Mouse (Mus musculus): ENCODE results near the gene Gcsh. TPM values are rescaled to one million over a fixed set of nuclear protein-coding genes. Genes with fewer than 3 reads are reported as not detected.

Gene Gcsh
- 233 and 239 TPM in 2 replicates for polyA plus RNA-seq (2015; fragmentation: Nextera tagmentation; extraction: Ambion mirVana)

DNA sequence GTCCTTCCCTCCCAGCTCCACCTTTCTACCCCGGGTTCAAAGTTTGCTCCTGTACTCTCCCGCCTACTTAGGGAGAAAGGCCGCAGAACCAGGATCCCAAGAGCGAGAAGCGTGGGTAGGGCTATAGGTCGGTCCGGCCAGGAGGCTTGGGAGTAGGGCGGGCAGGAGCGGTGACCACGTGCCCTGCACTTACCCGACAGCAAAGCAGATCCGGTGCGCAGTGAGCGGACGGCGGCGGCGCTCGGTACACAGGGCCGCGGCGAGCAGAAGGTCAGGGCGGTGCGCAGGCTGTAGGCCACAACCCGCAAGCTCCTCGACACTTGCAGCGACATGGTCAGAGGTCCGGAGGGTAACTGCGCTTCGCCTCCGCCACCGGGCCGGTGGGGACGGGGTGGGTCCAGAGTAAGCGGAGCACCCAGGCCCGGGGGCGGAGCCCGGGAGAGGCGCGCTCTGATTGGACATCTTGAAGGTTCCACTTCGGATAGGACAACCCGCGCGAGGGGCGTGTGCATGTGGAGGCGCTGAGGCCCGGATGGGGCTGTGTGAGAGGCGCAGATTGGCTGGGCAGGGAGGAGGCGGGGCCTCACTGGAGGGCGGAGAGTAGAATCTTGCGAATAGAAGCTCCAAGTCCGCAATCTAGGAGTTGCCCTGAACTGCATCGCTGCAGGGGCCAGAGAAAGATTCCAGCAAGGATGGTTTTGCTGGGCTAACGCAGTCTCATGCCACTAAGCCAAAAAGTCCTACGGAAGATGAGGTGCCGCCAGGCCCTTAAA lies at the start of gene Gcsh:
Gcsh (minus strand) TSS at position 443 of the 773 bp plus-strand sequence.
- H3K4me3 ChIP-seq (replicated peaks; ENCODE audit: low read depth, low read length): peak within 1 kb of the TSS; percentile 71

DNA sequence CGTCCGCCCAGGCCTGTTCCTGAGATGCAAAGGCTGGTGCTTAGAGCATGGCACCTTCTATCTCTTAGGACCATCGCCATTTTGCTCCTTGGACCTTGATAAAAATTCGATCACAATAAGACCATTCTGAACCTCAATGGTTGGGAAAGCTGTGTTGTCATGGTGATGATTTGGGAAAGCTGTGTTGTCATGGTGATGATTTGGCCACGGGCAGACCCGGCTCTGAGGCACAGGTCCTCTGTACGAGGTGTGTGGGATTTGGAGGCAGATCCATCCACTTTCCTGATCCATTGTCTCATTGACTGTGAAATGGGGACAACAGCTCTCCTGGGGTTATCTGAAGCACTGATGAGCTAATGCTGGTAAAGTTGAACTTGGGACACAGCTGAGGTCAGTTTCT lies 46.5 kb upstream of the Gcsh start:
- no peak for ATAC-seq (replicated peaks; ENCODE audit: low FRiP score, low read depth)
- no peak for TF ChIP-seq CTCF (IDR thresholded peaks at IDR 0.05; ENCODE audit: low read depth)

More for the DNA sequence above, at the start of gene Gcsh:
- ATAC-seq (replicated peaks; ENCODE audit: low FRiP score, low read depth): peak; percentile 99
- H3K9ac ChIP-seq (ENCODE audit: low read depth, low read length): peak within 1 kb of the TSS; percentile 73
- 0 out of 2 replicates have a peak, but pooled peaks cover 6% of the 10 kb centered on the region for H3K36me3 ChIP-seq (ENCODE audit: insufficient read depth, low read length)
- peak; percentile 99 for DNase-seq (ENCODE audit: low spot score)
- no peak for TF ChIP-seq CTCF (IDR thresholded peaks at IDR 0.05; ENCODE audit: low read depth)
- H3K9me3 ChIP-seq (replicated peaks; ENCODE audit: low read length): no peaks in the 10 kb centered on the region
- H3K4me1 ChIP-seq (replicated peaks; ENCODE audit: insufficient read depth, low read length): 0 out of 2 replicates have a peak, but pooled peaks cover 8% of the 10 kb centered on the region
- H3K4me2 ChIP-seq (ENCODE audit: low read length): peak within 1 kb of the TSS; percentile 91
- under 1% methylated on average over 56 of the region's 56 CpGs for WGBS
- H3K27ac ChIP-seq: peak within 1 kb of the TSS; percentile 87
- H3K27me3 ChIP-seq (ENCODE audit: insufficient read depth, low read length): no peaks in the 10 kb centered on the region

DNA sequence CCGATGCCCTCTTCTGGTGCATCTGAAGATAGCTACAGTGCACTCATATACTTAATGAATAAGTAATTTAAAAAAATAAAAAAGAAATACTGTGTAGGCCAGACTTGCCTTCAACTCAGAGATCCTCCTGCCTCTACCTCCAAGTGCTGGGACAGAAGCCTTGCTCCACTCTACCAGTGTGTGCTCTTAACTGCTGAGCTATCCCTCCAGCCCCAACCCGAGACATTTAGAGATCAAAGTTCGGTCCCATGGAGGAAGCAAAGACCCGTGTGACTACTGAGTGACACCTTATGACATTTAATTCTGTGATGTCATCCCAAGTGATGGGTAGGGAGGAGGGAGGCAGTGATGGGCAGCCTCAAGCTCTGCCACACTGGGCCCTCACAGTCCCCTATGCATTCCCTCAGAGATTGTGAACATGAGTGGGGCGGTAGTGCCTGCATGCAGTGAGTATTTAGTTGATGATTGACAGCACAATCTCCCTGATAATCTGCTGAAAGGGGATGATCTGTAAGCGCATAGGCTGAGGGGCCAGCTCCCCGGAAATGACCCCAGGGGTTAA lies 44.1 kb upstream of the Gcsh start:
- H3K4me1 ChIP-seq (replicated peaks; ENCODE audit: insufficient read depth, low read length): no peaks in the 10 kb centered on the region
- no peaks in the 10 kb centered on the region for H3K27me3 ChIP-seq (ENCODE audit: insufficient read depth, low read length)
- no peak overlapping the region for H3K4me3 ChIP-seq (replicated peaks; ENCODE audit: low read depth, low read length)
- no peak for DNase-seq (ENCODE audit: low spot score)
- 74% methylated on average over 7 of the region's 7 CpGs for WGBS
- no peak overlapping the region for H3K9ac ChIP-seq (ENCODE audit: low read depth, low read length)
- no peak overlapping the region for H3K4me2 ChIP-seq (ENCODE audit: low read length)
- no peaks in the 10 kb centered on the region for H3K36me3 ChIP-seq (ENCODE audit: insufficient read depth, low read length)
- TF ChIP-seq CTCF (IDR thresholded peaks at IDR 0.05; ENCODE audit: low read depth): no peak
- no peaks in the 10 kb centered on the region for H3K9me3 ChIP-seq (replicated peaks; ENCODE audit: low read length)
- no peak overlapping the region for H3K27ac ChIP-seq
- ATAC-seq (replicated peaks; ENCODE audit: low FRiP score, low read depth): no peak

More for the DNA sequence above, 46.5 kb upstream of the Gcsh start:
- Histone ChIP-seq H3K36me3 (ENCODE audit: insufficient read depth, low read length) (no peaks in the 10 kb centered on the region), H3K9me3 (replicated peaks; ENCODE audit: low read length) (no peaks in the 10 kb centered on the region), H3K4me1 (replicated peaks; ENCODE audit: insufficient read depth, low read length) (no peaks in the 10 kb centered on the region), H3K4me2 (ENCODE audit: low read length) (no peak overlapping the region), H3K4me3 (replicated peaks; ENCODE audit: low read depth, low read length) (no peak overlapping the region), H3K9ac (ENCODE audit: low read depth, low read length) (no peak overlapping the region), H3K27me3 (ENCODE audit: insufficient read depth, low read length) (no peaks in the 10 kb centered on the region), H3K27ac (no peak overlapping the region)
- 77% methylated on average over 7 of the region's 7 CpGs for WGBS
- DNase-seq (ENCODE audit: low spot score): no peak

DNA sequence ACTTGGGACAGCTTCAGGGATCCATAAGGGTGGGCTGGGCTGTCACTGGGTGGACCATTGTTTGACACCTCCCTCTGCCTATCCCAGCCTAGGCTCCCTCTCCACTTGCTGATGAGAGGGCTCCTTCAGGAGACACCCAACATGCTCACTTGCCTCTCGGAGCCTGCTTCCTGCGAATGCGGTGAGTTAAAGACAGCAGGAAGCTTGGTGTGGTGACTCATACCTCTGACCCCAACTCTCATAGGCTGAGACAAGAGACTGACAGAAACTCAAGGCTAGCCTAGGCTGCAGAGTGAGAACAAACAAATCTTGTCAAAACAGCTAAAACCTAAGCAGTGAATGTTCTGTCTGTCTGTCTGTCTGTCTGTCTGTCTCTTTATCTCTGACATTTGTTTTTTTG lies 40.1 kb upstream of the Gcsh start:
- 72% methylated on average over 3 of the region's 3 CpGs for WGBS
- Histone ChIP-seq H3K4me2 (ENCODE audit: low read length) (no peak overlapping the region), H3K4me1 (replicated peaks; ENCODE audit: insufficient read depth, low read length) (no peaks in the 10 kb centered on the region), H3K4me3 (replicated peaks; ENCODE audit: low read depth, low read length) (no peak overlapping the region), H3K9me3 (replicated peaks; ENCODE audit: low read length) (no peaks in the 10 kb centered on the region), H3K36me3 (ENCODE audit: insufficient read depth, low read length) (no peaks in the 10 kb centered on the region), H3K27ac (no peak overlapping the region), H3K27me3 (ENCODE audit: insufficient read depth, low read length) (no peaks in the 10 kb centered on the region), H3K9ac (ENCODE audit: low read depth, low read length) (no peak overlapping the region)
- ATAC-seq (replicated peaks; ENCODE audit: low FRiP score, low read depth) (no peak), DNase-seq (ENCODE audit: low spot score) (no peak)
- TF ChIP-seq CTCF (IDR thresholded peaks at IDR 0.05; ENCODE audit: low read depth): no peak

DNA sequence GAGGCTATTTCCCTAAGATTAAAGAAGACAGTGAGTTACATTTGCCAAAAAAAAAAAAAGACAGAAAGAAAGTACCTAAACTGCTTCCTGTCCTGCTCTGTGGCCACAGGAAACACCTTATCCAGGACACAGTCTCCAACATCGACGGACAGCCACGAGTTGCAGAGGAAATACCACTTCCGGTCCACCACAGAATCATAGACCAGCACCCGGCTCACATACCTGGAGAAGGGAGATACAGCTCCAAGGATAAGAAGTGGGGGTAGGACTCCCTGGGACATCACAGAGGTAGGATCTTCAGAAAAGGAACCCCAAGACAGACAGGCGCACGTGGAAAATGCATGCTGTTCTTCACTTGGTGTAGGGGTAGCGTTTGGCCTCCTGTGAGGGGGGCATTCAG lies 39.3 kb upstream of the Gcsh start:
- Histone ChIP-seq H3K27me3 (ENCODE audit: insufficient read depth, low read length) (no peaks in the 10 kb centered on the region), H3K9ac (ENCODE audit: low read depth, low read length) (no peak overlapping the region), H3K4me1 (replicated peaks; ENCODE audit: insufficient read depth, low read length) (no peaks in the 10 kb centered on the region), H3K4me2 (ENCODE audit: low read length) (no peak overlapping the region), H3K27ac (no peak overlapping the region), H3K4me3 (replicated peaks; ENCODE audit: low read depth, low read length) (no peak overlapping the region), H3K9me3 (replicated peaks; ENCODE audit: low read length) (no peaks in the 10 kb centered on the region), H3K36me3 (ENCODE audit: insufficient read depth, low read length) (no peaks in the 10 kb centered on the region)
- 72% methylated on average over 8 of the region's 8 CpGs for WGBS
- no peak for DNase-seq (ENCODE audit: low spot score)
- no peak for ATAC-seq (replicated peaks; ENCODE audit: low FRiP score, low read depth)
- TF ChIP-seq CTCF (IDR thresholded peaks at IDR 0.05; ENCODE audit: low read depth): no peak

DNA sequence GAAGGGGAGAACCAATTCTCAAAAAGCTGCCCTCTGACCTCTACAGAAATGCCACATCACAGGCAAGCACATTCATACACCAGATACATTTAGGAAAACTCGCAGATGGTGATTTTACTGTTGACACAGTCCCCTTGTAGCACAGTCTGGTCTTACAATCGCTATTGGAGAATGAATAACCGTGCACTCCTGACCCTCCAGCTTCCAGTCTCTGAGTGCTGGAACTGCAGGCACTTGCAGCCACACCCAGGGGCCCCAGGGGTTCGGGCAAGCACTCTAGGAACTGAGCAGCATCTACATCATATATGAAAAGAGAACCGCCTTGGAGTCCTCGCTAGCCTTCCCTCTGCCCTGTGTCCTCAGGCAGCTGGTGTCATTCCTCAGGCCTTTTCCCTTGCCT lies 38.1 kb upstream of the Gcsh start:
- Histone ChIP-seq H3K4me3 (replicated peaks; ENCODE audit: low read depth, low read length) (no peak overlapping the region), H3K9ac (ENCODE audit: low read depth, low read length) (no peak overlapping the region), H3K4me2 (ENCODE audit: low read length) (no peak overlapping the region), H3K9me3 (replicated peaks; ENCODE audit: low read length) (no peaks in the 10 kb centered on the region), H3K27me3 (ENCODE audit: insufficient read depth, low read length) (no peaks in the 10 kb centered on the region), H3K27ac (no peak overlapping the region), H3K4me1 (replicated peaks; ENCODE audit: insufficient read depth, low read length) (no peaks in the 10 kb centered on the region), H3K36me3 (ENCODE audit: insufficient read depth, low read length) (no peaks in the 10 kb centered on the region)
- ATAC-seq (replicated peaks; ENCODE audit: low FRiP score, low read depth) (no peak), DNase-seq (ENCODE audit: low spot score) (no peak)
- 50% methylated on average over 6 of the region's 6 CpGs for WGBS
- TF ChIP-seq CTCF (IDR thresholded peaks at IDR 0.05; ENCODE audit: low read depth): no peak
